Mouse (Mus musculus) olfactory bulb, adult 2 months (tissue): ENCODE measurements at regions not wholly inside any gene's neighbourhood (a gene's known extent, or its start where the extent isn't known, plus 50 kb on each side); places are given as distances from the start of the nearest gene placed in this dataset.

Experiments
- CTCF ChIP-seq: fragments of 200-500 bp; IDR thresholded peaks from 2 replicates; pipeline ENCODE4 v1.5.1; 2012; ENCODE audit warnings: low read depth, mild to moderate bottlenecking, low read length, moderate library complexity; ENCODE audit not compliant: insufficient read depth
- POLR2A ChIP-seq: fragments of 200-500 bp; IDR thresholded peaks from 2 replicates; pipeline ENCODE4 v1.6.1; 2012; ENCODE audit warnings: mild to moderate bottlenecking, low read depth, low read length, moderate library complexity; ENCODE audit not compliant: insufficient read depth

DNA sequence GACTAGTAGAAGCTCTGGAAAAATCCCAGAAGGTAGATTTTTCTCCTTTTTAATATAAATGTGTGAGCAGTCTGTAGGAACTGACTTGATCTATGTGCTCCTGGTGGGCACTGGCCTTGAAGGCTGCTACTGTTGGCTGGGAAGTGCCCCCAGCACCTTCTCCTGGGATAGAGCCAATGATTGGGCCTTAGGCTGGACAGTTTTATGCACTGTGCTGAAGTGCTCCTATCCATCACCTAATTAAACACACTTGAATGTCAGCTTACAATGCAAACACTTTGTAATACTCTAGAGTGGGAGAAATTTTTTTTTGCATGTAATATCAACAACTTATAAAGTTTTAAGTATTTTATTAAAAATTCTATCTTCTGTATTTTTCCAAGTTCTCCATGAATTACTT lies 266.5 kb downstream of the Lyplal1 start:
- no peak for TF ChIP-seq CTCF
- no peak for TF ChIP-seq POLR2A
